Mouse (Mus musculus): ENCODE data around the gene Erp29. TPM values are rescaled to one million over a fixed set of nuclear protein-coding genes. Genes with fewer than 3 reads are reported as not detected.

Gene Erp29
- polyA plus RNA-seq, 1 experiment: 109 TPM

DNA sequence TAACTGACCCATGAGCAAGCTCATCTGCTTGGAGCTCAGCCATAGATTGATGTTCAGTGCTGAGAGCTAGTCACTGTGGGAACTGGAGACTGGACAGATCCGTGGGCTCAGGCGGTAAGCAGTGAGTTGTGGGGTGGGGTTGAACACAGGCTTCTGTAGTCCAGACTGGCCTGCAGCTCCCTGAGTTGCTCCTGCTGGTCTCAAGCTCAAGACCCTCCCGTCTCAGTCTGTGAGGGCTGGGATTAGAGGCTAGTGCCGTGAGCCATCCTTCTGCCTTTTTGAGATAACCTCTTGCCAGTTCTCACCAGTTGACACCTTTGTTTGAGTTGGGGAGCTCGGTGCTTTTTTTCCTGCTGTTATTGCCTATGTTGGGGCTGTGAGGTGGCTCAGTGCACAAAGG, 51.5 kb downstream of the Erp29 start:
- Histone ChIP-seq H3ac (ENCODE audit: control insufficient read depth, insufficient read length, low read depth) (no peak overlapping the region), H3K36me3 (ENCODE audit: control insufficient read depth, insufficient read depth) (peaks cover 28% of the 10 kb centered on the region), H3K4me3 (ENCODE audit: insufficient read depth, poor library complexity, severe bottlenecking) (no peak overlapping the region), H3K27me3 (ENCODE audit: control insufficient read depth, insufficient read depth, insufficient read length) (no peaks in the 10 kb centered on the region), H3K79me2 (ENCODE audit: control insufficient read depth, insufficient read depth) (peaks cover 82% of the 10 kb centered on the region), H3K79me3 (ENCODE audit: low read depth) (peaks cover 78% of the 10 kb centered on the region)
- TF ChIP-seq MYOG (IDR thresholded peaks at IDR 0.05; ENCODE audit: control insufficient read depth, extremely low read depth, insufficient read length) (no peak), CEBPB (IDR thresholded peaks at IDR 0.05; ENCODE audit: low read depth) (no peak), MAX (IDR thresholded peaks at IDR 0.05) (no peak), FOSL1 (IDR thresholded peaks at IDR 0.05; ENCODE audit: insufficient read depth, low read length, poor library complexity, severe bottlenecking) (no peak), MYOD1 (IDR thresholded peaks at IDR 0.05; ENCODE audit: control insufficient read depth, insufficient read length, low read depth) (no peak), USF1 (IDR thresholded peaks at IDR 0.05; ENCODE audit: low read depth) (no peak), CTCF (IDR thresholded peaks at IDR 0.05; ENCODE audit: control insufficient read depth, insufficient read depth, insufficient read length) (no peak)

GRCm38 (mm10) chr5:121400064-121400463, 52.2 kb downstream of the Erp29 start:
- H3K4me3 ChIP-seq (ENCODE audit: insufficient read depth, poor library complexity, severe bottlenecking): no peak overlapping the region
- H3K36me3 ChIP-seq (ENCODE audit: control insufficient read depth, insufficient read depth): peaks cover 27% of the 10 kb centered on the region
- H3K79me2 ChIP-seq (ENCODE audit: control insufficient read depth, insufficient read depth): peaks cover 74% of the 10 kb centered on the region
- no peaks in the 10 kb centered on the region for H3K27me3 ChIP-seq (ENCODE audit: control insufficient read depth, insufficient read depth, insufficient read length)
- H3K79me3 ChIP-seq (ENCODE audit: low read depth): peaks cover 70% of the 10 kb centered on the region
- no peak overlapping the region for H3ac ChIP-seq (ENCODE audit: control insufficient read depth, insufficient read length, low read depth)
- TF ChIP-seq USF1 (IDR thresholded peaks at IDR 0.05; ENCODE audit: low read depth) (no peak), MAX (IDR thresholded peaks at IDR 0.05) (no peak), CTCF (IDR thresholded peaks at IDR 0.05; ENCODE audit: control insufficient read depth, insufficient read depth, insufficient read length) (no peak), FOSL1 (IDR thresholded peaks at IDR 0.05; ENCODE audit: insufficient read depth, low read length, poor library complexity, severe bottlenecking) (no peak), CEBPB (IDR thresholded peaks at IDR 0.05; ENCODE audit: low read depth) (peak; percentile 44), MYOD1 (IDR thresholded peaks at IDR 0.05; ENCODE audit: control insufficient read depth, insufficient read length, low read depth) (no peak), MYOG (IDR thresholded peaks at IDR 0.05; ENCODE audit: control insufficient read depth, extremely low read depth, insufficient read length) (no peak)

GRCm38 (mm10) chr5:121399540-121399939, 52.8 kb downstream of the Erp29 start:
- peaks cover 69% of the 10 kb centered on the region for H3K79me2 ChIP-seq (ENCODE audit: control insufficient read depth, insufficient read depth)
- peaks cover 27% of the 10 kb centered on the region for H3K36me3 ChIP-seq (ENCODE audit: control insufficient read depth, insufficient read depth)
- no peak for TF ChIP-seq MYOD1 (IDR thresholded peaks at IDR 0.05; ENCODE audit: control insufficient read depth, insufficient read length, low read depth)
- TF ChIP-seq CEBPB (IDR thresholded peaks at IDR 0.05; ENCODE audit: low read depth): no peak
- TF ChIP-seq USF1 (IDR thresholded peaks at IDR 0.05; ENCODE audit: low read depth): peak; percentile 33
- TF ChIP-seq MYOG (IDR thresholded peaks at IDR 0.05; ENCODE audit: control insufficient read depth, extremely low read depth, insufficient read length): no peak
- TF ChIP-seq CTCF (IDR thresholded peaks at IDR 0.05; ENCODE audit: control insufficient read depth, insufficient read depth, insufficient read length): no peak
- H3K79me3 ChIP-seq (ENCODE audit: low read depth): peaks cover 65% of the 10 kb centered on the region
- no peaks in the 10 kb centered on the region for H3K27me3 ChIP-seq (ENCODE audit: control insufficient read depth, insufficient read depth, insufficient read length)
- H3K4me3 ChIP-seq (ENCODE audit: insufficient read depth, poor library complexity, severe bottlenecking): no peak overlapping the region
- H3ac ChIP-seq (ENCODE audit: control insufficient read depth, insufficient read length, low read depth): no peak overlapping the region

GRCm38 (mm10) chr5:121398965-121399462, 53.3 kb downstream of the Erp29 start:
- Histone ChIP-seq H3K4me3 (ENCODE audit: insufficient read depth, poor library complexity, severe bottlenecking) (peak overlapping the region; percentile 93), H3ac (ENCODE audit: control insufficient read depth, insufficient read length, low read depth) (peak overlapping the region; percentile 63), H3K79me2 (ENCODE audit: control insufficient read depth, insufficient read depth) (peaks cover 63% of the 10 kb centered on the region), H3K79me3 (ENCODE audit: low read depth) (peaks cover 59% of the 10 kb centered on the region), H3K27me3 (ENCODE audit: control insufficient read depth, insufficient read depth, insufficient read length) (no peaks in the 10 kb centered on the region), H3K36me3 (ENCODE audit: control insufficient read depth, insufficient read depth) (peaks cover 26% of the 10 kb centered on the region)
- TF ChIP-seq MAX (IDR thresholded peaks at IDR 0.05): no peak
- TF ChIP-seq USF1 (IDR thresholded peaks at IDR 0.05; ENCODE audit: low read depth): no peak
- no peak for TF ChIP-seq CEBPB (IDR thresholded peaks at IDR 0.05; ENCODE audit: low read depth)
- TF ChIP-seq FOSL1 (IDR thresholded peaks at IDR 0.05; ENCODE audit: insufficient read depth, low read length, poor library complexity, severe bottlenecking): no peak
- no peak for TF ChIP-seq CTCF (IDR thresholded peaks at IDR 0.05; ENCODE audit: control insufficient read depth, insufficient read depth, insufficient read length)
- no peak for TF ChIP-seq MYOG (IDR thresholded peaks at IDR 0.05; ENCODE audit: control insufficient read depth, extremely low read depth, insufficient read length)
- no peak for TF ChIP-seq MYOD1 (IDR thresholded peaks at IDR 0.05; ENCODE audit: control insufficient read depth, insufficient read length, low read depth)

DNA sequence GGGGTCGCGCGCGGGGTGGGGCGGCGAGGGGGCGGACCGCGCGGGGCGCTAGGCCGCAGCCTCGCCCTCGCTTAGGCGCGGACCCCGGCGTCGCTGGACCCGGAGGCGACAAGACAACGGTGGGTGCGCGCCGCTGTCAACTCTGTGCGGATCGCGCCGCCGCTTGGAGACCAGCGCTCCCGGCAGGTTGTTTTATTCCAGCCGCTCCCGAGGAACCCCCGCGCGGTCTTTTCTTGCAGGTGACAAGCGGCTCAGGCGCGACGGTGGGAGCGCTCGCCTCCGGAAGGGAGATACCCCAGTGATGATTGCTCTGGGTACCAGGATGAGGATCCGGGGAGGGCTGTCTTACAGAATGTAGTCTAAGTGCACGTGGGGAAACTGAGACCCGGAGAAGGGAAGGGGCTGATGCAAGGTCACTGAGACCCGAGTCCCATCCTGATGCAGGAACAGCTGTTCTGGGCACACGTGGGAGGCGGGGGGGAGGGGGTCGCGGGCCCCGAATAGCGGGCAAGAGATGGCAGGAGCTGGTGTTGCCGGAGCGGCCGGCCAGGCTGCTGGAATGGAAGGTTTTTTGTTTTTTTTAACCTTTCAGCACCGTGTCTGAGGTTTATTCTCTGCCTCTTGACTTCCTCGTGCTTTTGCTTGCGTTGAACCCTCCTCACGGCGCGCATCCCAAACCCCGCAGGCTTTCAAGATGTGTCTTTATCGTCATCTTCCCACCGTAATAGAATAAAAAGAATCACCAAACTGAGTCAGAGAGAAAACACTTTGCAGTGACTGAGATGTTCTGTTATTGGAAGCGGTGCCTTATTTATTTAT, 54.0 kb downstream of the Erp29 start:
- Histone ChIP-seq H3K36me3 (ENCODE audit: control insufficient read depth, insufficient read depth) (peaks cover 22% of the 10 kb centered on the region), H3K79me3 (ENCODE audit: low read depth) (peaks cover 53% of the 10 kb centered on the region), H3K27me3 (ENCODE audit: control insufficient read depth, insufficient read depth, insufficient read length) (no peaks in the 10 kb centered on the region), H3K79me2 (ENCODE audit: control insufficient read depth, insufficient read depth) (peaks cover 57% of the 10 kb centered on the region), H3ac (ENCODE audit: control insufficient read depth, insufficient read length, low read depth) (peak overlapping the region; percentile 81), H3K4me3 (ENCODE audit: insufficient read depth, poor library complexity, severe bottlenecking) (peak overlapping the region; percentile 93)
- TF ChIP-seq FOSL1 (IDR thresholded peaks at IDR 0.05; ENCODE audit: insufficient read depth, low read length, poor library complexity, severe bottlenecking) (no peak), MAX (IDR thresholded peaks at IDR 0.05) (peak; percentile 33)
